Mouse (Mus musculus): Measurements from ENCODE around the gene Acsl1. TPM values are rescaled to one million over a fixed set of nuclear protein-coding genes. Genes with fewer than 3 reads are reported as not detected.

The Acsl1 gene
- polyA plus RNA-seq, 1 experiment from 2014 or later, result 21.0 TPM

- Histone ChIP-seq H3K9ac (peak overlapping the region; percentile 28; the same call in 1 of the 2 replicates), H3K36me3 (peaks cover 11% of the 10 kb centered on the region; the same call in 1 of the 2 replicates), H3K4me1 (peaks cover 25% of the 10 kb centered on the region), H3K4me3 (peak overlapping the region; percentile 1; the same call in 1 of the 2 replicates), H3K9me3 (no peaks in the 10 kb centered on the region), H3K4me2 (peak overlapping the region; percentile 34), H3K27ac (replicated peaks) (no peak overlapping the region), H3K27me3 (replicated peaks) (no peaks in the 10 kb centered on the region)
- WGBS, result 61% methylated on average over 6 of the region's 6 CpGs
- ATAC-seq (ENCODE audit: extremely low read depth, insufficient number of reproducible peaks, low FRiP score, low TSS enrichment), result no peak
Measured at GRCm38 (mm10) chr8:46490821-46491220, 20.0 kb downstream of the Acsl1 start.

GRCm38 (mm10) chr8:46493495-46494170 lies 22.8 kb downstream of the Acsl1 start:
- H3K4me3 ChIP-seq, result no peak overlapping the region
- H3K36me3 ChIP-seq, result peaks cover 11% of the 10 kb centered on the region; the same call in 1 of the 2 replicates
- H3K9me3 ChIP-seq, result no peaks in the 10 kb centered on the region
- H3K27me3 ChIP-seq (replicated peaks), result no peaks in the 10 kb centered on the region
- no peak overlapping the region for H3K27ac ChIP-seq (replicated peaks)
- H3K9ac ChIP-seq, result no peak overlapping the region
- H3K4me2 ChIP-seq, result no peak overlapping the region
- WGBS, result 85% methylated on average over 11 of the region's 11 CpGs
- peaks cover 38% of the 10 kb centered on the region for H3K4me1 ChIP-seq
- no peak for ATAC-seq (ENCODE audit: extremely low read depth, insufficient number of reproducible peaks, low FRiP score, low TSS enrichment)

- peaks cover 11% of the 10 kb centered on the region; the same call in 1 of the 2 replicates for H3K36me3 ChIP-seq
- H3K9ac ChIP-seq, result no peak overlapping the region
- H3K4me2 ChIP-seq, result peak overlapping the region; percentile 52; the same call in 1 of the 2 replicates
- H3K4me3 ChIP-seq, result no peak overlapping the region
- H3K4me1 ChIP-seq, result peaks cover 32% of the 10 kb centered on the region
- no peaks in the 10 kb centered on the region for H3K27me3 ChIP-seq (replicated peaks)
- no peak for ATAC-seq (ENCODE audit: extremely low read depth, insufficient number of reproducible peaks, low FRiP score, low TSS enrichment)
- WGBS, result 38% methylated on average over 6 of the region's 6 CpGs
- no peaks in the 10 kb centered on the region for H3K9me3 ChIP-seq
- peak overlapping the region; percentile 61; the same call in 1 of the 2 replicates for H3K27ac ChIP-seq (replicated peaks)
Measured at GRCm38 (mm10) chr8:46496852-46497251, 26.0 kb downstream of the Acsl1 start.

- no peak overlapping the region for H3K4me3 ChIP-seq
- H3K9ac ChIP-seq, result peak overlapping the region; percentile 11; the same call in 1 of the 2 replicates
- no peaks in the 10 kb centered on the region for H3K9me3 ChIP-seq
- 39% methylated on average over 15 of the region's 15 CpGs for WGBS
- H3K27me3 ChIP-seq (replicated peaks), result no peaks in the 10 kb centered on the region
- H3K4me1 ChIP-seq, result peaks cover 38% of the 10 kb centered on the region
- peak overlapping the region; percentile 52 for H3K4me2 ChIP-seq
- H3K27ac ChIP-seq (replicated peaks), result peak overlapping the region; percentile 61
- peaks cover 11% of the 10 kb centered on the region; the same call in 1 of the 2 replicates for H3K36me3 ChIP-seq
- ATAC-seq (ENCODE audit: extremely low read depth, insufficient number of reproducible peaks, low FRiP score, low TSS enrichment), result no peak
Measured at GRCm38 (mm10) chr8:46497314-46498011, 26.6 kb downstream of the Acsl1 start.

GRCm38 (mm10) chr8:46499376-46500061 lies 28.7 kb downstream of the Acsl1 start:
- peak overlapping the region; percentile 54 for H3K4me2 ChIP-seq
- ATAC-seq (ENCODE audit: extremely low read depth, insufficient number of reproducible peaks, low FRiP score, low TSS enrichment), result no peak
- H3K9ac ChIP-seq, result peak overlapping the region; percentile 67; the same call in 1 of the 2 replicates
- H3K4me1 ChIP-seq, result peaks cover 49% of the 10 kb centered on the region
- peaks cover 3% of the 10 kb centered on the region; the same call in 1 of the 2 replicates for H3K36me3 ChIP-seq
- no peak overlapping the region for H3K27ac ChIP-seq (replicated peaks)
- 36% methylated on average over 19 of the region's 19 CpGs for WGBS
- H3K4me3 ChIP-seq, result 0 out of 2 replicates have a peak overlapping the region, but pooled peaks have one; percentile 1
- H3K27me3 ChIP-seq (replicated peaks), result no peaks in the 10 kb centered on the region
- H3K9me3 ChIP-seq, result no peaks in the 10 kb centered on the region

- Histone ChIP-seq H3K9me3 (no peaks in the 10 kb centered on the region), H3K36me3 (peaks cover 17% of the 10 kb centered on the region), H3K4me3 (peak overlapping the region; percentile 39), H3K27ac (replicated peaks) (no peak overlapping the region), H3K4me2 (peak overlapping the region; percentile 60), H3K27me3 (replicated peaks) (no peaks in the 10 kb centered on the region), H3K9ac (peak overlapping the region; percentile 38), H3K4me1 (peaks cover 36% of the 10 kb centered on the region)
- 21% methylated on average over 19 of the region's 19 CpGs for WGBS
- ATAC-seq (ENCODE audit: extremely low read depth, insufficient number of reproducible peaks, low FRiP score, low TSS enrichment), result no peak
Measured at GRCm38 (mm10) chr8:46502333-46503071, 31.7 kb downstream of the Acsl1 start.

GRCm38 (mm10) chr8:46503072-46503695 lies 32.3 kb downstream of the Acsl1 start:
- 83% methylated on average over 11 of the region's 12 CpGs for WGBS
- ATAC-seq (ENCODE audit: extremely low read depth, insufficient number of reproducible peaks, low FRiP score, low TSS enrichment), result no peak

GRCm38 (mm10) chr8:46504196-46504595 lies 33.4 kb downstream of the Acsl1 start:
- H3K9ac ChIP-seq, result no peak overlapping the region
- H3K4me1 ChIP-seq, result peaks cover 25% of the 10 kb centered on the region
- H3K36me3 ChIP-seq, result peaks cover 23% of the 10 kb centered on the region
- no peak overlapping the region for H3K4me2 ChIP-seq
- 74% methylated on average over 3 of the region's 3 CpGs for WGBS
- no peak for ATAC-seq (ENCODE audit: extremely low read depth, insufficient number of reproducible peaks, low FRiP score, low TSS enrichment)
- no peaks in the 10 kb centered on the region for H3K9me3 ChIP-seq
- H3K4me3 ChIP-seq, result no peak overlapping the region
- no peak overlapping the region for H3K27ac ChIP-seq (replicated peaks)
- no peaks in the 10 kb centered on the region for H3K27me3 ChIP-seq (replicated peaks)

More at GRCm38 (mm10) chr8:46503072-46503695, 32.3 kb downstream of the Acsl1 start:
- Histone ChIP-seq H3K36me3 (peaks cover 17% of the 10 kb centered on the region), H3K27me3 (replicated peaks) (no peaks in the 10 kb centered on the region), H3K4me2 (peak overlapping the region; percentile 60), H3K27ac (replicated peaks) (no peak overlapping the region), H3K4me3 (peak overlapping the region; percentile 39), H3K9ac (peak overlapping the region; percentile 38), H3K9me3 (no peaks in the 10 kb centered on the region), H3K4me1 (peaks cover 30% of the 10 kb centered on the region)

GRCm38 (mm10) chr8:46508488-46509395 lies 37.9 kb downstream of the Acsl1 start:
- WGBS, result 75% methylated on average over 14 of the region's 14 CpGs
- Histone ChIP-seq H3K4me3 (no peak overlapping the region), H3K27ac (replicated peaks) (no peak overlapping the region), H3K9me3 (no peaks in the 10 kb centered on the region), H3K4me2 (no peak overlapping the region), H3K9ac (no peak overlapping the region), H3K4me1 (peaks cover 3% of the 10 kb centered on the region; the same call in 1 of the 2 replicates), H3K27me3 (replicated peaks) (no peaks in the 10 kb centered on the region), H3K36me3 (peaks cover 29% of the 10 kb centered on the region)
- no peak for ATAC-seq (ENCODE audit: extremely low read depth, insufficient number of reproducible peaks, low FRiP score, low TSS enrichment)

All from heart, embryonic 13.5 days (tissue).